Mouse (Mus musculus): ENCODE results near the gene Abtb1.

DNA sequence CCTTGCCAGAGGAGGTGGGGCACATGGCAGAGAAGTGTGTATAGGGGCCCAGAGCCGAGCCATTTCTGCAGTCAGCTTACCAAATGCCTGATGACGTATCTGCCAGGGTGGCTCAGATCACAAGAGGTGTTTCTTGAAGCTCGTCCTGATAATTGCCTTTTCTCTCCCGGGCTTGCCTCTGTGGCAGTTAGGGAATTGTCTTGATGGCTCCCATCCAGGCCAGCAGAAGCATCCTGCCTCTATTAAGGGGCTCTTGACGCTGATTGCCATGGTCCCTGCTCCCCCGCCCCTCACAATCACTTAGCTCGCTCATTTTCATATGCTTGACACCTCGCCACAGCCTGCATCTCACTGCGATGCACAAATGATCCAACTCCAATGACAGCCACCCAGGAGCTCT lies 50.5 kb downstream of the Abtb1 start:
- no peak for TF ChIP-seq POLR2A (IDR thresholded peaks at IDR 0.05; ENCODE audit: control insufficient read depth, extremely low read depth, insufficient read depth, low read length, poor library complexity)
- TF ChIP-seq CTCF (IDR thresholded peaks at IDR 0.05; ENCODE audit: borderline replicate concordance, control insufficient read depth, extremely low read depth, insufficient read depth, low read length, poor library complexity): no peak

Data from thymus, adult 2 months (tissue).